Mouse (Mus musculus): ENCODE results near the gene Mpg.

Mpg gene

GRCm38 (mm10) chr11:32231125-32231524 is 4.8 kb downstream of the Mpg start:
- DNase-seq (ENCODE audit: low read depth, low spot score), result no peak

DNA sequence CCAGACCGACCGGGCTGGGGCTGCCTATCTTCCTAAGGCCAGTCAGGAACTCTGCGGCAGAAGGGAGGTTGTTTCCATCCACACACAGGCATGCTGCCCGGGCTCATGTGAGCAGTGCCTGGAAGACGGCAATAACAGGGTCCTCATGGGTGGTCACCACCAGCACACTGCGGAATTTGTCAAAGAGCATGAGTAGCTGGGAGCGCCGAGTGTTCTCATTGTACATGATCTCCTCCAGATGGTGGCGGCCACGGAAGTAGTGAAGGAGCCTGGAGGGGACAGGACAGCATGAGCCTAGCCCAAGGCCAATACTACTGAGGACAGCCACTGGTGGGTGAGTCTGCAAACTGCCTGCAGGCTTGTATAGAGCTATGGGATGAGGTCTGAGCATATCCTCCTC is 6.5 kb downstream of the Mpg start:
- no peak for DNase-seq (ENCODE audit: low read depth, low spot score)

DNA sequence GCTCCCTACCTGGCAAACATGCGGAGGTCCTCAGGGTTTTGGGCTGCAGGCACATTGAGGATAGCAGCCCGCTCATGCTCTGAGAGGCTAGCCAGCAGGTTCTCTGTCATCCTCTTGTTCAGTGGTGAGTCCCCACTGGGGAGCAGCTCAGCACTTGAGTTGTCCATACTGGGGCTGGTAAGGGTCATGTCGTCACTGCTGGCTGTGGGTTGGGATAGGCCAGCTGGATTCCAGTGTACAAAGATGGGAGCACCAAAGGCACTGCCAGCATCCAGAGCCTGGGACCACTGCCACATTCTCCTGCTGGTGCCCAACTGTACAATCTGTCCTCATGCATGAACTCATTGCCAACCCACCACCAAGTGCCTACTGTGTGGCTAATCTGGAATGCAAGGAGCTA is 7.6 kb downstream of the Mpg start:
- DNase-seq (ENCODE audit: low read depth, low spot score), result no peak

GRCm38 (mm10) chr11:32234816-32235485 is 8.6 kb downstream of the Mpg start:
- no peak for DNase-seq (ENCODE audit: low read depth, low spot score)

DNA sequence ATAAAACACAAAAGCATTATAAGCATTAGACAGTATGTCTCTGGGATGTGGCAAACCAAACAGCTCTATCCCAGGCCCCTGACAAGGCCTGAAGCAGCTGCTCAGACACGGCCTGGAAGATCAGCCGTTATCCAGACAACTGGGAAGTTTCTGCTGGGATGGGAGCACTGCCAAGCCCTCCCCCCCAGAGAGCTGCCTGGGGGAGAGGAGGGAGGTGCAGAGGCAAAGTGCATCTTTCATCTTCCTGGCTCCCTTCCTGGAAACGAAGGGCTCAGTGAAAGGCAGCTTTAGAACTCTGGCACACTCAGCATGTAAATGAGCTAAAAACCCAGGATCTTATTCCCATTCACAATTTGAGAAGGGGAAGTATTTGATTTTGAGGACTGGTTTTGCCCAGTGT is 9.3 kb downstream of the Mpg start:
- DNase-seq (ENCODE audit: low read depth, low spot score), result peak; percentile 72

DNA sequence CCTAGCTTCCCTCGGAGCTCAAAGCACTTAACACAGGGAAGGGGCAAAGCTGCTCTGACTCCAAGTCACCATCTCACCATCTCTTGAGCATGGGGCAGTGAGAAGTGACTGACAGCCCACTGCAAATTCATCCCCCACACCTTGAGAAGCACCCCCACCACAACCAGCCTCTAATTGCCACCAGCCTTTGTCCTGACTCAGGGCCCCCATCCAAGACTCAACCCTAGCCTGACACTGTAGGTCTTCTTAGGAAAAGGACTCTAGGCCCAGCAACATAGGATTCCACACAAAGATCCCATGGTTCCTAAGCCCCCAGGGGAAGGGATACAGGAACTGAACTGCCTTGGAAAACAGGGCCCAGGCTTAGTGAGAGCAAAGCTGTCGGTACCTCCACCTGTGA is 9.8 kb downstream of the Mpg start:
- no peak for DNase-seq (ENCODE audit: low read depth, low spot score)

- DNase-seq (ENCODE audit: low read depth, low spot score), result no peak
Measured at GRCm38 (mm10) chr11:32236712-32237410, 10.6 kb downstream of the Mpg start.

DNA sequence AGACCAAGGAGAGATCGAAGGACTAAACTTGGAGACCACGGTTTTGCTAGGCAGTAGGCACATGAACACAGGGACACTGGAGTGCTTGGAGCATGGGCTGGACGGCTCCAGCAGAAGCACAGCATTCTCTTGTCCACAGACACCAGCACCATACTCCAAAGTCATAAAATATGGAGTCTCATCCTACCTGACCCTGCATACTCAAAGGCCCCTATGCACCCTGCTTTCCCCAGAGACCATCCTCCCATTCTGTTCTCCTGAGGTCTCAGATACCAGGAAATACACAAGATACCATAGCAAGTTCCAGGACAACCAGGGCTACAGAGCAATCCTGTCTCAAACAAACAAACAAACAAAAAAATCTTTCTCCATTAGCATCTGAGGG is 11.1 kb downstream of the Mpg start:
- no peak for DNase-seq (ENCODE audit: low read depth, low spot score)

DNA sequence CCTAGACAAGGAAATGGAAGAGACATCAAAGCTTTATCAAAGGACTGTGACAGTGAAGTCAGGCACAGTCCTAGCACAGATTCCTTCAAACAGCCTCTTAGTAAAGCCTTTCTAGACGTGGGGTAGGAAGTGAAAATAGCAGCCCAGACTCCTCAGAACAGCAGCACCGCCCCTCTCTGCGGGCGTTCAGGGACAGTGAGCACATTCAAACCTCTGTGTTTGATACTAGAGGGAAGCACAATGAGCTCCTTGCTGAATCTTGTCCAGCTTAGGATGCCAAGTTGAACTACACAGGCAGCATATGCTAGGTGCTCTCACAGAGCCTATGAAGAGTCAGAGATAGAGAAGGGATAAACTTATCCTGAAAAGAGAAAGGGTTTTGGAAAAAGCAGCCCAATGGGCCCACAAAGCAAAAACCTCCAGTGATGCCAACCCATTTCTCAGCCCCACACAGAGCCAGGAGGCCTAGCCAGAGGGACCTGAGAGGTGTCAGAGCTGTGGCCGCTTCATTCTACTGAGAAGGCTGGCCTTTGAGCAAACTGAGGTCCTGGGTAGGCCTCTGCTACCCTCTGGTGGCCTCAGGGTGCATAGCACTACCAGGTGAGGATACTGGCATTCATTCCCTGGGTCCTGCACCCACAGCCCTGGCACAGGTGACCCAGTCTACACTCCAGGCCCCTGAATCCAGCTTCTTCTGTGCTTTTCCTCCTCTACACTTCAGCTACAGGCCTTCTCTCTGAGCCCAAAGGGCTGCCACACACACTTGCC is 12.0 kb downstream of the Mpg start:
- DNase-seq (ENCODE audit: low read depth, low spot score), result peak; percentile 55

- no peak for DNase-seq (ENCODE audit: low read depth, low spot score)
Measured at GRCm38 (mm10) chr11:32241391-32241790, 15.1 kb downstream of the Mpg start.

DNA sequence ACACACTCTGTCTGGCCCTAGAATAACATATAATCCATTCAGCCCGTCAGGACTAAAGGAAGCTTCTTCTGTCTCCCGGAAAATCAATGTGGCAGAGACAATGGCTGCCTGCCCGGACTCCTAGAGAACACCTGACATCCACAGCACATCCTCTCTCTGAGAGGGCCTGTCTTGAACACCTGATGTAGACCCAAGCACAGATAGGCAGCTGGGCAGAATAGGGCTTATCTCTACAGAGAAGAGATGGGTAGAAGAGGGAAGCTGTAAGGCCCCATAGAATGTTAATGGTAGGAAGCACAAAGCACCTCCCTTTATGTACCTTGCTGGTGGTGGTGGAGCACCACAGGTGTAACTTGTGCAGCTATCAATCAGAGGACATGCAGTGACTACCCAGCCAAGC is 15.9 kb downstream of the Mpg start:
- DNase-seq (ENCODE audit: low read depth, low spot score), result no peak

GRCm38 (mm10) chr11:32243205-32243955 is 17.1 kb downstream of the Mpg start:
- no peak for DNase-seq (ENCODE audit: low read depth, low spot score)

DNA sequence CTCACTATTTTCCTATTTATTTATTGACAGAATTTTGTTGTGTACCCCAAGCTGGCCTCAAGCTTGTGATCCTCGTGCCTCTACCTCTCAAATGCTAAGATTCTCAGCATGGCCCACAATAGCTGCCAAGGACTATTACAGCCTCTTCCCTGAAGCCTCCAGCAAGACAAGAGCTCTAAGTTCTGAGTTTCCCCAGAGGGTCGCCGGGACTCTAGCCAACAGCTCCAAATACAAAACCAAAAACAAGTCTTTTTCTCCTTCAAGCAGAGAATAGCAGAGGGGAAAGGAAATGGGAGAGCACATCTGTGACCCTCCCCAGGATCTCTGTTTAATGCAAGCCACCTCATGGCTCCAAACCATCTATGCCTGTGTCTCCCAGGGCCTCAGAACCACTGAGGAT is 17.8 kb downstream of the Mpg start:
- DNase-seq (ENCODE audit: low read depth, low spot score), result no peak

DNA sequence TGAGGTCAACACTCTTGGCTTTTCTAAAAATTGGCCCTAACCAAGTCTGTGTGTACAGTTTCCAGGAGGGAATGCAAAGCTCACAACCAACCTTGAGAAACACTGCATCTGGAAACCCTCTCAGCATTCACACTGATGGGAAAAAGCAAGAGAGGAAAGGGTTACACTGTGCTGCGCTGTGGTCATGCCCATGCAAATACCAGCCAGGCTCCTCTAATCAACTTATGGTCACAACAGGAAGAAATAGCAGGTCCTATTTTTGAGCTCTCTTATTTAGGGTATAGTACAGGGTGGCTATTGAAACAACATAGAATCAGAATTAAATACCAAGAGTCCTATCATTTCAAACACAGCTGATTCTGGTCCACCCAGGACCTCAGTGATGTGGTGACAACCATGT is 18.3 kb downstream of the Mpg start:
- no peak for DNase-seq (ENCODE audit: low read depth, low spot score)

GRCm38 (mm10) chr11:32245614-32246013 is 19.3 kb downstream of the Mpg start:
- no peak for DNase-seq (ENCODE audit: low read depth, low spot score)

GRCm38 (mm10) chr11:32247068-32247467 is 20.8 kb downstream of the Mpg start:
- no peak for DNase-seq (ENCODE audit: low read depth, low spot score)

GRCm38 (mm10) chr11:32248350-32248749 is 22.0 kb downstream of the Mpg start:
- no peak for DNase-seq (ENCODE audit: low read depth, low spot score)

GRCm38 (mm10) chr11:32250880-32251763 is 24.8 kb downstream of the Mpg start:
- DNase-seq (ENCODE audit: low read depth, low spot score), result no peak

DNA sequence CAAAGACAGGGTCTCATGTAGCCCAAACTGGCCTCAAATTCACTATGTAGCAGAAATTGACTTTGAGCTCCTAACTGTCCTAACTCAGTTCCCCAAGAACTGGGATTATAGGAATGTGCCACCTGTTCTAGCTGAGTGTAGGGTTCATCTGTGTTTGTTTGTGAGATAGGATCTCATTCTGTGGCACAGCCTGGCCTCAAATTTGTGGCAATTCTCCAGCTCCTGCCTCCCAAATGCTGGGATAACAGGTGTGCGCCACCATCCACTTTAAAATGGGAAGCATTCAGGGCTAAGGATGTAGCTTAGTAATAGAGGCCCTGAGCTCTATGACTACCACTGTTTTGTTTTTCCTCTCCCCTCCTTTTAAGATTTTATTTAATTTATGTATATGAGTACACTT is 26.8 kb downstream of the Mpg start:
- no peak for DNase-seq (ENCODE audit: low read depth, low spot score)

DNA sequence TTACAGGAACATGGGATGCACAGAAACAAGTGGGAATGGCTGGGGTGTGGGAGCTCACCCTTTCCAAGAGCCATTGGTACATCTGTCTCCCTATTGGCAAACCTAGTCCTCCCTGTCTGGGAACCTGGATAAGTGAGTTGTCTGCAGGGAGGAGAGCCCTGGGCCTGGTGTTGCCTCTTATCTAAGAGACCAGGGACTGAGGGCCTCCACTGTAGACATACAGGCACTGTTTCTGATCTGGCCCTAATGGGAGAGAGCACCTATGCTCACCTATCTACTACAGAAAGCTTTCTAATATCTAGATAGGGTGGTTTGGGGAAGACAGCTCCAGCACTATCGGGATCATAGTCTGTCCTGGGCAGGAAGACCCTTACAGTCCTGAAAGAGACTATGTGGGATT is 29.8 kb downstream of the Mpg start:
- no peak for DNase-seq (ENCODE audit: low read depth, low spot score)

GRCm38 (mm10) chr11:32256566-32256965 is 30.3 kb downstream of the Mpg start:
- no peak for DNase-seq (ENCODE audit: low read depth, low spot score)
